Mouse (Mus musculus) heart, postnatal 14 days (tissue): ENCODE results near the gene Acad9. TPM values are rescaled to one million over a fixed set of nuclear protein-coding genes. Genes with fewer than 3 reads are reported as not detected.
"Not testable (repeated sequence)": the region's sequence is repeated elsewhere in the genome, so short reads cannot be mapped to it uniquely, and the experiment has no call there.

Source experiments
- DNase-seq, 2 experiments: peaks; one replicate each; pipeline ENCODE4 v3.0.0; 2021 to 2022
- intact Hi-C: fragments of 180-260 bp; cut with DNase I; formaldehyde crosslinking; loops from one replicate; pipeline ENCODE4 v1.15.1; 2025
- total RNA-seq, 2 experiments: library from RNA; stranded (reverse); gene quantifications; 2 replicates each; pipeline ENCODE4 v1.2.3; 2021

Gene Acad9
- total RNA-seq, 2 experiments from 2014 or later, result 46.8 to 59.2 TPM

- no peak for DNase-seq
- intact Hi-C loops, result no loop called here
Observed at GRCm38 (mm10) chr3:36083381-36083780, 17.6 kb downstream of the Acad9 start.

- intact Hi-C loops, result no loop called here
Observed at GRCm38 (mm10) chr3:36085394-36085793, 19.6 kb downstream of the Acad9 start.

GRCm38 (mm10) chr3:36087591-36087990 is 21.8 kb downstream of the Acad9 start:
- intact Hi-C loops, result no loop called here
- DNase-seq, result no peak

More at GRCm38 (mm10) chr3:36085394-36085793, 19.6 kb downstream of the Acad9 start:
- no peak for DNase-seq

DNA sequence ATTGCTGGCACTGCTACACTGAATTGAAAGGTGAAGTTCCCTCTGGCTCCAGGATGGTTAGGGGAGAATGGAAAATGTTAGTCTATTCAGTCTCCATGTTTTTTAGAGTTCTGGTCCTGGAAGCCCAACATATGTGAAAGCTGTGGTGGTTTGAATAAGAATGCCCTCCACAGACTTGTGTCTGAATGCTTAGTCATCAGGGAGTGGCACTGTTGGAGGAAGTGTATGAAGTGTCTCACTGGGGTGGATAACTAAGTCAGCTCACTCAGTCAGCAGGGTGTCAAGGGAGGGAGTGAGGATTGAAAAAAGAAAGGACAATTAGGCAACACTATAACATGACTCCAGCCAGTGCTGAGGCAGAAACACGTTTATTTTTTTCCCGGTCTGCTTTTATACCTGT is 29.6 kb downstream of the Acad9 start:
- intact Hi-C loops, result no loop called here
- DNase-seq, result no peak

- DNase-seq, result no peak
- intact Hi-C loops, result no loop called here
Observed at GRCm38 (mm10) chr3:36116076-36116475, 50.3 kb downstream of the Acad9 start.

DNA sequence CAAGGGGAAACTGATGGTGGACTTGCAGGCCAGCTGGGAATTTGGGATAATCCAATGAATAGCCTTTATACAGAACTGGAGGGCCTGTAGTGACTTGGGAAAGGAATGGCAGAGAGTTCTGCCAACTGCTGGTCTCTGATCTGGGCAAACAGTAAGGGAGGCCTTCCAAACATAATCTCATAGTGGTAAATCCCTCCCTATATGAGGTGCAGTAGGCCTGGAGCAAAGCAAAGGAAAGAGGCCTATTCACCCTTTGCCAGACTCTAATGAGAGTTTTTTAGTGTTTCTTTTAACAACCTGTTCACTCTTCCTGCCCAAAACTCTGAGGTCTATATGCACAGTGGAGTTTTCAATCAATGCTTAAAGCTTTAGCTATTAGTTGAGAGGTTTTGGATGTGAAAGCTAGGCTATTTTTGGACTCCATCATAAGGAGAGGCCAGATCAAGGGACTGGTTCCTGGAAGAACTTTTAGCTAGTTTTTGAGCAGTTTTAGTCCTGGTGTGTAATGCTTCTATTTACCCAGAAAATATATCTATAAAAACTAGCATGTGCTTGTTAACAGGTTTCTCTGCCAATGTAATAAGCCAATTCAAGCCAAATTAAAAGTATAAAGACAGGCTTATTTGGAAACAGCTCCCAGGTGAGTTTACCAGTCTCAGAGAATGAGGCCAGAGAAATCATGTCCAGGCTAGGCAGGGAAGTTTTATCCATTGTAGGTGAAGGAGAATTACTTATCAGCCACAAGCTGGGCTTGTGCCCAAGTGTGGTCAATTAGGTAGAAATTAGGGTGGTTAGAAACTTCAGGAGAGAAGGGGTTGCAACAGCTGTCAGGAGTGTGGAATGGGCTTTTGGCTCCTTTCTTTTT is 54.1 kb downstream of the Acad9 start:
- intact Hi-C loops, result no loop called here
- no peak for DNase-seq

DNA sequence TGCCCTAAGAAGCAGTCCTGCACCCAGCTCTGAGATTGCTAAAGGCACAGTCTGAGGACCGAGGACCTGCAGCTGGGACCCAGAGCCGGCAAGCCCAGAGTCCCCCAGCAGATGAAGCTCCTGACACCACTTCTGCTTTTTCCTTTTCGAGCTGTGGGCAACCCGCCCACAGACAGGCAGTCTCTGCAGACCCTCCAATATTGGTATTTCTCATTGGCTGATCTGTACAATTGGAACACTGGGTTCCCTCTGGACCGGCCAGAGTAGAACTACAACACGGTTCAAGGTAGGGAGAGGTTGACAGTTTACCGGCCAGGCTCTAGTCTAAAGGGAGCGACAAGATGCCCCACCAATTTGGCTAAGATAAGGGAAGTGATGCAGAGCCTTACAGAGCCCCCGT is 60.4 kb downstream of the Acad9 start:
- intact Hi-C loops, DNase-seq: not testable (repeated sequence)

DNA sequence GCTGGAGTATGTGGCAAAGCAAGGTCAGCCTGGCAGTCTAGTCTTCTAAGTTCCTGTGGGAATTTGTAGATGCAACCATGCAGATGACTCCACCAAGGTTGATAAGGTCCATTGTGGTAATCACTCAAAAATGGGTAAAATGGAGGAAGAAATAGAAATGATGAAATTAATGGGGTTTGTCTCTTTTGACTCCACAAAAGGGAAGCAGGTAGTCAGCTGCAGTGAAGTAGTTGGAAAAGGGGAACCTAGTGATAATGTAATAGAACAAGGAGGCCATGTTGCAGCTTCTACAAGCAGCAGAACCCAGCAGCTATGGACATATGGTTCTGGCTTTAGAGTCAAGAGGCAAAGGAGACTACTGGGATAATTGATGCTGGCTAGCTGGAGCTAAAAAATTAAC is 70.4 kb downstream of the Acad9 start:
- no peak for DNase-seq
- intact Hi-C loops, result loop anchor here (5.0 kb wide), 1 partner anchor 444 kb away; no protein-coding TSS in a partner anchor

DNA sequence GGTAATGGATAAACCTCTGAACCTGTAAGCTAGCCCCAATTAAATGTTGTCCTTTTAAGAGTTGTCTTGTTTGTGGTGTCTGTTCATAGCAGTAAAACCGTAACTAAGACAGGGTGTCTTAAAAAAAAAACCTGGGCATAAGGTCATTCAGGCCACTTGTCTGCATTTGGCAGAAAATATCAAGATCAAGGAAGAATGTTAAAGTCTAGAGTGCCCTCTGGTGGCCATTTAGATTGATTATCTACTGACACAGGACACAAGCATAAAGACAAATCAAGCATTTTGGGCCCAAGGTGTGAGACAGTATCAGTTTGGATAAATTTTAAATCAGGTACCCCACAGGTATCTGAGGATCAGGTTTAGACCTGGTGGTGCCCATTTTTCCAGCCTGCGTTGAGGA is 71.8 kb downstream of the Acad9 start:
- peak in 1 of 2 experiments; percentile 15 for DNase-seq
- intact Hi-C loops, result loop anchor here (5.0 kb wide), 1 partner anchor 445 kb away; no protein-coding TSS in a partner anchor

DNA sequence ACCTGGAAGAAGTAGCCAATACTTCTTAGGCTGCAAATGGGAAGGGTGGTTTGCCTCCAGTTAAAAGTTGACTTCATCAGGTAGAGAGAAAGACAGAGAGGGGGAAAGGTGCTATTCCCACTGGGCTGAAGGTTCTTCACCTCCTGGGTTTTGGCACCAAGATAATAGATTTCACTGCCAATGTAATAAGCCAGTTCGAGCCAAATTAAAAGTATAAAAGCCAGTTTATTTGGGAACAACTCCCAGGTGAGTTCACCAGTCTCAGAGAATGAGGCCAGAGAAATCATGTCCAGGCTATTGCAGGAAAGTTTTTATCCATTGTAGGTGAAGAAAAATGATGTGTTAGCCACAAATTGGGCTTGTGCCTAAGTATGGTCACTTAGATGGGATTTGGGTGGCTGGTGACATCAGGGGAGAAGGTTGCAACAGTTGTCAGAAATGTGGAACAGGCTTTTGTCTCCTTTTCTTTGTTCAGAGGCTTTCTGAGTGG is 72.4 kb downstream of the Acad9 start:
- intact Hi-C loops, result loop anchor here (5.0 kb wide), 1 partner anchor 446 kb away; no protein-coding TSS in a partner anchor
- no peak for DNase-seq

DNA sequence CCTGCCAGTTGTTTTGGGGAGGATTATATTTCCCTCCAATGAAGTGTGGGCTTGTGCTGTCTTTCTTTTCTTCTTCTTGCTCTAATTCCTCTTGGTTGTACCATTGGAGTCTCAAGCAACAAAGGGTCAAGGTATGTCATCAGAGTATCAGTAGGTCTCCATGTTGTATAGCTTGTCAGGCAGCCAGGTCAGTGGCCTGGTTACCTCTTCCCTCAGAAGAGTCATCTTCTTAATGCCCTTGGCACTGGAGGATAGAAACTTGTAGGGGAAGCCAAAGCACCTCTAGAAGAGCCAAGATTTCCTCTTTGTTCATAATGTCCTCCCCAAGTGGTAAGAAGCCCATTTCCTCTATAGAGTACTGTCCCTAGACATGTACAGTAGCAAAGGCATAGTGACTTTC is 73.2 kb downstream of the Acad9 start:
- no peak for DNase-seq
- intact Hi-C loops, result loop anchor here (5.0 kb wide), 1 partner anchor 447 kb away; no protein-coding TSS in a partner anchor

Other genes starting within 250 kb of the Acad9 start
- gene Dcun1d1, start 128.5 kb upstream of the Acad9 start, total RNA-seq, result 10 to 100 TPM; 61.8 to 64.0 TPM
- gene Mccc1, start 65.3 kb upstream of the Acad9 start, total RNA-seq, result 10 to 100 TPM; 58.5 to 68.7 TPM
- gene Ccdc144b, start 12.4 kb upstream of the Acad9 start, total RNA-seq, result not detected
- 1 to 10 TPM; 4.3 to 4.4 TPM for gene D3Ertd254e, start 85.0 kb downstream of the Acad9 start, total RNA-seq
- gene Qrfpr, start 156.3 kb downstream of the Acad9 start, total RNA-seq, result not detected